Comparison of ENCODE assay signal across 23 mouse cellular contexts in the genomic region with DNA sequence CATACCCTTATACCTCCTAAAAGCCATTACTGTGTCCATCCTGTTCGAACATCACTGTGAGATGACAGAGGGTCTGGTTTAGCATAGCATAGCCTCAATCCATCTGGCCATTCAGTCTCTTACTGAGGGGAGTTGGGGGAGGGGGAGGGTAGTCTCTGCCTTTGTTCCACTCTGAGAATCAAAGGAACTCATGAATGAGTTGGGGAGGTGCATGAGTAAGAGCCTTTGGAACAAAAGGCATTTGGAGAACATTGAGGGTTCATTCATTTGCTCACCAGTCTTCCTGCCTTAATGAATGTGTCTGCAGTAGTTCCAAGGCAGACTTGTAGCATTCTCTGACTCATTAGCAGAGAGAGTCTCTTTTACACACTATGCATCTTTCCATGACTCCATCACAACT. TPM values are rescaled to one million over a fixed set of nuclear protein-coding genes. Genes with fewer than 3 reads are reported as not detected.
DNase-seq lines count a peak whose midpoint lies in the region; ATAC-seq lines count a peak whose summit lies in the region.
"Had no signal": no experiment of that assay in that cellular context is flagged by ENCODE, and none has a peak within 500 bp of the region (broad histone marks: within the 10 kb centered on the region; RNA-seq: fewer than 3 reads in every experiment).

No protein-coding gene starts in this region.

- DNase-seq in kidney, postnatal 14 days: no peak
- peak; percentile 21 for DNase-seq in ES-CJ7 (ENCODE audit: low read depth, low spot score)
- peak; percentile 95 for DNase-seq in Muller cell, postnatal 12 days (ENCODE audit: inconsistent ontology term)
- DNase-seq in embryo, embryonic 9.5 days (ENCODE audit: extremely low spot score): peak; percentile 17
- no peak for DNase-seq in layer of hippocampus, postnatal 36 days
- DNase-seq in heart, adult 9 months (ENCODE audit: low spot score in 2 of 2): no peak
- DNase-seq: adrenal gland, postnatal 14 days; cerebellum, adult 9-11 months; gastrocnemius, postnatal 10 days; heart, postnatal 10 days; kidney, adult 2 months; kidney, postnatal 25 days; left cerebral cortex, postnatal 4 days; lung, embryonic 14.5 days; lung, postnatal 36 days had no signal

- H3K9ac ChIP-seq in kidney, embryonic 14.5 days (ENCODE audit: low read depth, low read length): no peak overlapping the region
- H3K9ac ChIP-seq: embryonic facial prominence, embryonic 15.5 days; heart, embryonic 12.5 days; limb, embryonic 15.5 days; liver, embryonic 14.5 days; lung, embryonic 14.5 days; neural tube, embryonic 12.5 days had no signal

- no peak overlapping the region for H3K4me3 ChIP-seq in kidney, embryonic 14.5 days (ENCODE audit: low read length)
- H3K4me3 ChIP-seq: embryonic facial prominence, embryonic 15.5 days; heart, embryonic 12.5 days; hindbrain, embryonic 10.5 days; limb, embryonic 15.5 days; megakaryocyte, embryonic 14.5 days; neural tube, embryonic 12.5 days had no signal

- no peak overlapping the region for H3K4me2 ChIP-seq in kidney, embryonic 14.5 days (replicated peaks; ENCODE audit: low read depth, low read length)
- H3K4me2 ChIP-seq: embryonic facial prominence, embryonic 15.5 days; heart, embryonic 12.5 days; limb, embryonic 15.5 days; lung, embryonic 14.5 days; neural tube, embryonic 12.5 days had no signal

- peak; percentile 49; the same call in 1 of the 2 replicates for ATAC-seq in kidney, embryonic 14.5 days (ENCODE audit: low FRiP score, low TSS enrichment)

- 27% methylated on average over 1 of the region's 1 CpGs for WGBS in kidney, embryonic 14.5 days

- H3K36me3 ChIP-seq in kidney, embryonic 14.5 days (ENCODE audit: control insufficient read depth, insufficient read depth, low read length): no peaks in the 10 kb centered on the region
- H3K36me3 ChIP-seq: embryonic facial prominence, embryonic 15.5 days; limb, embryonic 15.5 days; neural tube, embryonic 12.5 days had no signal

- no peaks in the 10 kb centered on the region for H3K27me3 ChIP-seq in kidney, embryonic 14.5 days (ENCODE audit: control insufficient read depth, insufficient read depth, low read length)
- H3K27me3 ChIP-seq: embryonic facial prominence, embryonic 15.5 days; heart, embryonic 12.5 days; limb, embryonic 15.5 days; megakaryocyte, embryonic 14.5 days; neural tube, embryonic 12.5 days had no signal

- H3K27ac ChIP-seq in kidney, embryonic 14.5 days (ENCODE audit: low read depth, low read length): no peak overlapping the region
- H3K27ac ChIP-seq: embryonic facial prominence, embryonic 15.5 days; hindbrain, embryonic 10.5 days; limb, embryonic 15.5 days; liver, embryonic 14.5 days; neural tube, embryonic 12.5 days had no signal

- H3K4me1 ChIP-seq in kidney, embryonic 14.5 days (ENCODE audit: control insufficient read depth, insufficient read depth, low read length): 0 out of 2 replicates have a peak, but pooled peaks cover 10% of the 10 kb centered on the region
- H3K4me1 ChIP-seq: embryonic facial prominence, embryonic 15.5 days; limb, embryonic 15.5 days; neural tube, embryonic 12.5 days had no signal

- H3K9me3 ChIP-seq in kidney, embryonic 14.5 days (ENCODE audit: control insufficient read depth, low read length): no peaks in the 10 kb centered on the region
- H3K9me3 ChIP-seq: embryonic facial prominence, embryonic 15.5 days; heart, embryonic 12.5 days; hindbrain, embryonic 10.5 days; limb, embryonic 15.5 days; neural tube, embryonic 12.5 days had no signal

RNA-seq across cellular contexts. Expression of a gene that starts 37.1 kb away (rescaled TPM):
- 16.6 and 27.6 TPM in 2 replicates for polyA plus RNA-seq in kidney, embryonic 14.5 days (2014; fragmentation: Nextera tagmentation; extraction: Ambion mirVana)
- total RNA-seq in layer of hippocampus, postnatal 36 days (2021): 10 to 100 TPM; 13.8 to 15.1 TPM

Comparison
In these comparisons a context has a peak if more than half of its experiments do, and no peak if none do; other contexts are left out.
1. DNase-seq: peak in ES-CJ7 (single experiment), Muller cell, postnatal 12 days (single experiment) and embryo, embryonic 9.5 days (single experiment); none in kidney, postnatal 14 days (single experiment), layer of hippocampus, postnatal 36 days (0 of 2) and heart, adult 9 months (0 of 2).